Mouse (Mus musculus): ENCODE measurements around the gene Bcl11b. TPM values are rescaled to one million over a fixed set of nuclear protein-coding genes. Genes with fewer than 3 reads are reported as not detected.

Gene Bcl11b
- total and polyA plus RNA-seq, 2 experiments from 2014 or later = 70.1 to 122 TPM

DNA sequence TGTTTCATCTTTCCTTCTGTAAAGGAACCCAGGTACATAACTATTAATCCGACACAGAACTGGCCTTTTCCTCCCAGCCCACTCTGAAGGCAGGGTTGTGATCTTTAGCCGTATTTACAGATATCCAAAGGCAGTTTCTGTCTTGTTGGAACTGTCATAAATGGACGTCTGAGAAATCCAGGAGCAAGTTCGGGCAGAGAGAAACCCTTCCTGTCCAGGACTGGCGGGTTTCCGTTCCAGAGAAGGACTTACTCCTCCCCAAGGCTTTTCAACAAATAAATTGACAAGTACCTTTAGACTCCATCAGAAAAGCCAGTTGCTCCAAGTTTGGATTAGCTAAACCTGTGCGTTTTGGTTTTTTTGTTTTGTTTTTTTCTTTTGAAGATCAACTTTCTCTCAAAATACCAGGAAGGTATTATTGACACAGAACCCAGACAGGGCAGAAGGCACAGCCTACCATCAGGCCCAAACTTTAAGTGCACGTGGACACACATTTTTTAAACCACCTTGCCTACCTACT lies 24.6 kb downstream of the Bcl11b start:
- peaks cover 5% of the 10 kb centered on the region; the same call in 1 of the 2 replicates for H3K36me3 ChIP-seq (ENCODE audit: insufficient read depth)
- H3K9me3 ChIP-seq (ENCODE audit: low read length) = no peaks in the 10 kb centered on the region
- H3K4me3 ChIP-seq (ENCODE audit: low read depth, low read length) = no peak overlapping the region
- peaks cover 33% of the 10 kb centered on the region for H3K4me1 ChIP-seq (ENCODE audit: insufficient read depth)
- peak overlapping the region; percentile 65 for H3K4me2 ChIP-seq (ENCODE audit: low read depth)
- TF ChIP-seq CTCF (IDR thresholded peaks at IDR 0.05; ENCODE audit: low read depth) = no peak
- no peaks in the 10 kb centered on the region for H3K27me3 ChIP-seq (ENCODE audit: insufficient read depth, low read length)
- WGBS = 65% methylated on average over 8 of the region's 8 CpGs
- peak overlapping the region; percentile 55; the same call in 1 of the 2 replicates for H3K9ac ChIP-seq
- ATAC-seq (no peak), DNase-seq (peak; percentile 47)
- H3K27ac ChIP-seq (ENCODE audit: low read depth, low read length) = peak overlapping the region; percentile 86

DNA sequence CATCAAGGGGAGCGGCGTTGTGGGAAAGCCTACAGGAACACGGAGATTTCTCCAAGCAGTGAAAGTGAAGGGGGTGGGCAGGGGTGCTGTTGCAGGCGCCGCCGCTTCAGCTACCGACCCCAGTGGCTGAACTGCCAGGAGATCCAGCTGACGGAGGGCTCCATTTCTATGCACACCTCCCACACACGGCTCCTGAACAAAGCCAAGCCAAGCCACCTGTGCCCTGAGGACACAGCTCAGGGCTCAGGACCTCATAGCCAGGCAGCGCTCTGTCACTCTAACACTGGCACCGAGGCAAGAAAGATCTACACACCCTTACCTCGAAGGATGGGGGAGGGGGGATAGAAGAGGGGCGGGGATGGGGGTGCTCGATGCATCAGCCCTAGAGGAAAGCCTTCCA lies 25.3 kb downstream of the Bcl11b start:
- Histone ChIP-seq H3K36me3 (ENCODE audit: insufficient read depth) (peaks cover 5% of the 10 kb centered on the region; the same call in 1 of the 2 replicates), H3K4me2 (ENCODE audit: low read depth) (peak overlapping the region; percentile 65), H3K9me3 (ENCODE audit: low read length) (no peaks in the 10 kb centered on the region), H3K27ac (ENCODE audit: low read depth, low read length) (peak overlapping the region; percentile 86), H3K9ac (peak overlapping the region; percentile 52), H3K4me1 (ENCODE audit: insufficient read depth) (peaks cover 36% of the 10 kb centered on the region), H3K4me3 (ENCODE audit: low read depth, low read length) (peak overlapping the region; percentile 24; the same call in 1 of the 2 replicates), H3K27me3 (ENCODE audit: insufficient read depth, low read length) (no peaks in the 10 kb centered on the region)
- DNase-seq = peak; percentile 39
- ATAC-seq = no peak
- 21% methylated on average over 14 of the region's 14 CpGs for WGBS
- TF ChIP-seq CTCF (IDR thresholded peaks at IDR 0.05; ENCODE audit: low read depth) = no peak

GRCm38 (mm10) chr12:107977534-107977933 lies 25.9 kb downstream of the Bcl11b start:
- Histone ChIP-seq H3K27ac (ENCODE audit: low read depth, low read length) (peak overlapping the region; percentile 86), H3K9ac (peak overlapping the region; percentile 52), H3K4me1 (ENCODE audit: insufficient read depth) (peaks cover 40% of the 10 kb centered on the region), H3K36me3 (ENCODE audit: insufficient read depth) (peaks cover 5% of the 10 kb centered on the region; the same call in 1 of the 2 replicates), H3K27me3 (ENCODE audit: insufficient read depth, low read length) (no peaks in the 10 kb centered on the region), H3K4me3 (ENCODE audit: low read depth, low read length) (peak overlapping the region; percentile 24), H3K9me3 (ENCODE audit: low read length) (no peaks in the 10 kb centered on the region), H3K4me2 (ENCODE audit: low read depth) (peak overlapping the region; percentile 65)
- WGBS = 18% methylated on average over 9 of the region's 9 CpGs
- DNase-seq (peak; percentile 76), ATAC-seq (peak; percentile 21; the same call in 1 of the 2 replicates)
- TF ChIP-seq CTCF (IDR thresholded peaks at IDR 0.05; ENCODE audit: low read depth) = no peak

- Histone ChIP-seq H3K36me3 (ENCODE audit: insufficient read depth) (peaks cover 5% of the 10 kb centered on the region; the same call in 1 of the 2 replicates), H3K4me2 (ENCODE audit: low read depth) (peak overlapping the region; percentile 65), H3K4me3 (ENCODE audit: low read depth, low read length) (peak overlapping the region; percentile 24), H3K27me3 (ENCODE audit: insufficient read depth, low read length) (no peaks in the 10 kb centered on the region), H3K9ac (peak overlapping the region; percentile 52), H3K9me3 (ENCODE audit: low read length) (no peaks in the 10 kb centered on the region), H3K4me1 (ENCODE audit: insufficient read depth) (peaks cover 44% of the 10 kb centered on the region), H3K27ac (ENCODE audit: low read depth, low read length) (peak overlapping the region; percentile 86)
- peak; percentile 58 for DNase-seq
- ATAC-seq = peak; percentile 8
- peak; percentile 11; the same call in 1 of the 2 replicates for TF ChIP-seq CTCF (IDR thresholded peaks at IDR 0.05; ENCODE audit: low read depth)
- 23% methylated on average over 8 of the region's 8 CpGs for WGBS
Measured at GRCm38 (mm10) chr12:107977086-107977485, 26.3 kb downstream of the Bcl11b start.

DNA sequence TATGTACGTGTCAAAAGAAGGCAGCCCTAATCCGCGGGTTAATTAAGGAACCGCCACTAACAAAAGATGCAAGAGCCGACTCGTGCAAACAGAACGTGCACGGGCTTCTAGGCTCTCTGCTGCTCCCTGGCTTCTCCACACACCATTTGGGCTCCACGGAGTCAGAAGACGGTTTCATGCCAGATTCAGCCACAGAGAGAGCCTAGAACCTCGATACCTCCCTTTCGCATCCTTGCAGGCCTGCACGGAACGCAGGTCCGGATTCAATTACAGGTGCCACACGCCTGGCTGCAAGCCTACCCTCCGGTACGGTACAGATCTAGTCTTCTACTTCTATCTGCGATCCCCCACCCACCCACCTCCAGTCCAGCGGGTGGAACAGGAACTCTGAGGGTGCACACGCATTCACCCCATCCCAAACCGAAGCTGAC lies 26.8 kb downstream of the Bcl11b start:
- 11% methylated on average over 22 of the region's 22 CpGs for WGBS
- H3K9me3 ChIP-seq (ENCODE audit: low read length) = no peaks in the 10 kb centered on the region
- TF ChIP-seq CTCF (IDR thresholded peaks at IDR 0.05; ENCODE audit: low read depth) = peak; percentile 61

GRCm38 (mm10) chr12:107975897-107976570 lies 27.4 kb downstream of the Bcl11b start:
- Histone ChIP-seq H3K9ac (peak overlapping the region; percentile 52), H3K4me2 (ENCODE audit: low read depth) (peak overlapping the region; percentile 65), H3K36me3 (ENCODE audit: insufficient read depth) (no peaks in the 10 kb centered on the region), H3K27ac (ENCODE audit: low read depth, low read length) (peak overlapping the region; percentile 86), H3K9me3 (ENCODE audit: low read length) (no peaks in the 10 kb centered on the region), H3K27me3 (ENCODE audit: insufficient read depth, low read length) (no peaks in the 10 kb centered on the region), H3K4me3 (ENCODE audit: low read depth, low read length) (peak overlapping the region; percentile 24), H3K4me1 (ENCODE audit: insufficient read depth) (peaks cover 50% of the 10 kb centered on the region)
- DNase-seq = peak; percentile 82
- WGBS = 6% methylated on average over 14 of the region's 14 CpGs
- TF ChIP-seq CTCF (IDR thresholded peaks at IDR 0.05; ENCODE audit: low read depth) = no peak
- peak; percentile 53 for ATAC-seq

More for the DNA sequence above, 26.8 kb downstream of the Bcl11b start:
- H3K27ac ChIP-seq (ENCODE audit: low read depth, low read length) = peak overlapping the region; percentile 86
- 0 out of 2 replicates have a peak, but pooled peaks cover 2% of the 10 kb centered on the region for H3K36me3 ChIP-seq (ENCODE audit: insufficient read depth)
- no peaks in the 10 kb centered on the region for H3K27me3 ChIP-seq (ENCODE audit: insufficient read depth, low read length)
- peak overlapping the region; percentile 52 for H3K9ac ChIP-seq
- H3K4me3 ChIP-seq (ENCODE audit: low read depth, low read length) = peak overlapping the region; percentile 24
- H3K4me1 ChIP-seq (ENCODE audit: insufficient read depth) = peaks cover 45% of the 10 kb centered on the region
- no peak for DNase-seq
- peak; percentile 52 for ATAC-seq
- H3K4me2 ChIP-seq (ENCODE audit: low read depth) = peak overlapping the region; percentile 65

DNA sequence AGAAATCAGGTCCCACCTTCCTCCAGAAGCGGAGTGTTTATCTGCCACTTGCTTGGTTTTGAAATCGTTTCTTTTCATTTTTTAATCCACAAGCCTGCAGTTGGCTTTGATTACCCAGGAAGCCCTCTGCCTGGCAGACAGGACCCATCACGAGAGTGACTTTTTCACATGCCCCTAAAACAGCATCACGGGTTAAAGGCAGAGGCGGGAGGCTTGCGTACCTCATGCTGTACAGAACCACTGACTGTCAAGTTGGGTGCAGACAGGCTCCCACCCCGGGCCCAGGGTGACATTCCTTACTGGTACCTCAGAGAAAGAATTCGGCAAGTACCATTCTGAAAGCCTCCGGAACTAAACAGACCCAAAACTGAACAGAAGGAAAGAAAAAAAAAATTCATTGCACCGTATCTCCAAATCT lies 27.9 kb downstream of the Bcl11b start:
- ATAC-seq (no peak), DNase-seq (peak; percentile 46)
- H3K27me3 ChIP-seq (ENCODE audit: insufficient read depth, low read length) = no peaks in the 10 kb centered on the region
- WGBS = 35% methylated on average over 10 of the region's 10 CpGs
- H3K27ac ChIP-seq (ENCODE audit: low read depth, low read length) = peak overlapping the region; percentile 86
- no peak for TF ChIP-seq CTCF (IDR thresholded peaks at IDR 0.05; ENCODE audit: low read depth)
- H3K36me3 ChIP-seq (ENCODE audit: insufficient read depth) = no peaks in the 10 kb centered on the region
- peak overlapping the region; percentile 52 for H3K9ac ChIP-seq
- H3K9me3 ChIP-seq (ENCODE audit: low read length) = no peaks in the 10 kb centered on the region
- peak overlapping the region; percentile 24 for H3K4me3 ChIP-seq (ENCODE audit: low read depth, low read length)
- H3K4me1 ChIP-seq (ENCODE audit: insufficient read depth) = peaks cover 50% of the 10 kb centered on the region
- H3K4me2 ChIP-seq (ENCODE audit: low read depth) = peak overlapping the region; percentile 65

All from forebrain, postnatal 0 days (tissue).